Mouse (Mus musculus): ENCODE data around the gene Egf. TPM values are rescaled to one million over a fixed set of nuclear protein-coding genes. Genes with fewer than 3 reads are reported as not detected.

Egf gene
- total and polyA plus RNA-seq, 3 experiments, result 1.3 to 5.4 (median 3.1) TPM

GRCm38 (mm10) chr3:129687429-129687828 lies 67.7 kb downstream of the Egf start:
- Histone ChIP-seq H3K27ac (no peak overlapping the region), H3K27me3 (ENCODE audit: control insufficient read depth, insufficient read depth, low read length) (no peaks in the 10 kb centered on the region), H3K9ac (ENCODE audit: low read depth, low read length) (no peak overlapping the region), H3K79me2 (replicated peaks; ENCODE audit: control insufficient read depth, insufficient read depth, low read length) (no peaks in the 10 kb centered on the region), H3K4me1 (ENCODE audit: control insufficient read depth, insufficient read depth, low read length) (no peaks in the 10 kb centered on the region), H3K4me3 (no peak overlapping the region), H3K36me3 (ENCODE audit: control insufficient read depth, insufficient read depth, low read length) (no peaks in the 10 kb centered on the region)
- 72% methylated on average over 5 of the region's 5 CpGs for WGBS
- TF ChIP-seq CTCF (IDR thresholded peaks at IDR 0.05) (no peak), POLR2A (IDR thresholded peaks at IDR 0.05; ENCODE audit: insufficient read depth, low read depth, low read length) (no peak), EP300 (IDR thresholded peaks at IDR 0.05; ENCODE audit: insufficient read depth, low read depth, low read length) (no peak)
- DNase-seq, result no peak
- intact Hi-C loops (cut with DNase I), result loop anchor here (1.0 to 5.0 kb wide), 3 partner anchors 167 to 383 kb away; no protein-coding TSS in a partner anchor

- peak in 1 of 2 experiments; percentile 16 for DNase-seq
- H3K4me3 ChIP-seq, result no peak overlapping the region
- H3K79me2 ChIP-seq (replicated peaks; ENCODE audit: control insufficient read depth, insufficient read depth, low read length), result no peaks in the 10 kb centered on the region
- intact Hi-C loops (cut with DNase I), result loop anchor here (1.0 to 5.0 kb wide), 3 partner anchors 166 to 383 kb away; no protein-coding TSS in a partner anchor
- no peak overlapping the region for H3K27ac ChIP-seq
- H3K27me3 ChIP-seq (ENCODE audit: control insufficient read depth, insufficient read depth, low read length), result no peaks in the 10 kb centered on the region
- no peak overlapping the region for H3K9ac ChIP-seq (ENCODE audit: low read depth, low read length)
- WGBS, result 55% methylated on average over 8 of the region's 8 CpGs
- no peaks in the 10 kb centered on the region for H3K4me1 ChIP-seq (ENCODE audit: control insufficient read depth, insufficient read depth, low read length)
- no peaks in the 10 kb centered on the region for H3K36me3 ChIP-seq (ENCODE audit: control insufficient read depth, insufficient read depth, low read length)
- TF ChIP-seq POLR2A (IDR thresholded peaks at IDR 0.05; ENCODE audit: insufficient read depth, low read depth, low read length) (no peak), EP300 (IDR thresholded peaks at IDR 0.05; ENCODE audit: insufficient read depth, low read depth, low read length) (no peak), CTCF (IDR thresholded peaks at IDR 0.05) (peak; percentile 83)
These were observed 68.3 kb downstream of the Egf start for GRCm38 (mm10) chr3:129686698-129687333.

- Histone ChIP-seq H3K36me3 (ENCODE audit: control insufficient read depth, insufficient read depth, low read length) (no peaks in the 10 kb centered on the region), H3K4me3 (no peak overlapping the region), H3K79me2 (replicated peaks; ENCODE audit: control insufficient read depth, insufficient read depth, low read length) (no peaks in the 10 kb centered on the region), H3K4me1 (ENCODE audit: control insufficient read depth, insufficient read depth, low read length) (no peaks in the 10 kb centered on the region), H3K27ac (no peak overlapping the region), H3K9ac (ENCODE audit: low read depth, low read length) (no peak overlapping the region), H3K27me3 (ENCODE audit: control insufficient read depth, insufficient read depth, low read length) (no peaks in the 10 kb centered on the region)
- DNase-seq, result no peak
- TF ChIP-seq CTCF (IDR thresholded peaks at IDR 0.05), result no peak
- no peak for TF ChIP-seq EP300 (IDR thresholded peaks at IDR 0.05; ENCODE audit: insufficient read depth, low read depth, low read length)
- TF ChIP-seq POLR2A (IDR thresholded peaks at IDR 0.05; ENCODE audit: insufficient read depth, low read depth, low read length), result no peak
- intact Hi-C loops (cut with DNase I), result loop anchor here (2.0 to 5.0 kb wide), 2 partner anchors 165 to 264 kb away; no protein-coding TSS in a partner anchor
- WGBS, result 85% methylated on average over 12 of the region's 12 CpGs
These were observed 68.9 kb downstream of the Egf start for GRCm38 (mm10) chr3:129686196-129686595.

GRCm38 (mm10) chr3:129683060-129683679 lies 71.9 kb downstream of the Egf start:
- no peak for DNase-seq
- intact Hi-C loops (cut with DNase I), result loop anchor here (5.0 kb wide), 1 partner anchor 151 kb away; the partner anchor contains the start of gene Elovl6
- WGBS, result 59% methylated on average over 10 of the region's 10 CpGs

GRCm38 (mm10) chr3:129682389-129682788 lies 72.7 kb downstream of the Egf start:
- no peak for TF ChIP-seq POLR2A (IDR thresholded peaks at IDR 0.05; ENCODE audit: insufficient read depth, low read depth, low read length)
- TF ChIP-seq EP300 (IDR thresholded peaks at IDR 0.05; ENCODE audit: insufficient read depth, low read depth, low read length), result no peak
- TF ChIP-seq CTCF (IDR thresholded peaks at IDR 0.05), result no peak
- intact Hi-C loops (cut with DNase I), result loop anchor here (5.0 kb wide), 1 partner anchor 150 kb away; the partner anchor contains the start of gene Elovl6
- DNase-seq, result peak; percentile 18 to 29
- WGBS, result 77% methylated on average over 10 of the region's 10 CpGs
- Histone ChIP-seq H3K36me3 (ENCODE audit: control insufficient read depth, insufficient read depth, low read length) (no peaks in the 10 kb centered on the region), H3K9ac (ENCODE audit: low read depth, low read length) (no peak overlapping the region), H3K27ac (no peak overlapping the region), H3K27me3 (ENCODE audit: control insufficient read depth, insufficient read depth, low read length) (no peaks in the 10 kb centered on the region), H3K4me1 (ENCODE audit: control insufficient read depth, insufficient read depth, low read length) (no peaks in the 10 kb centered on the region), H3K79me2 (replicated peaks; ENCODE audit: control insufficient read depth, insufficient read depth, low read length) (no peaks in the 10 kb centered on the region), H3K4me3 (no peak overlapping the region)

More at GRCm38 (mm10) chr3:129683060-129683679, 71.9 kb downstream of the Egf start:
- no peak overlapping the region for H3K27ac ChIP-seq
- no peaks in the 10 kb centered on the region for H3K4me1 ChIP-seq (ENCODE audit: control insufficient read depth, insufficient read depth, low read length)
- H3K4me3 ChIP-seq, result no peak overlapping the region
- no peaks in the 10 kb centered on the region for H3K36me3 ChIP-seq (ENCODE audit: control insufficient read depth, insufficient read depth, low read length)
- TF ChIP-seq CTCF (IDR thresholded peaks at IDR 0.05), result peak; percentile 51
- no peak for TF ChIP-seq EP300 (IDR thresholded peaks at IDR 0.05; ENCODE audit: insufficient read depth, low read depth, low read length)
- no peak for TF ChIP-seq POLR2A (IDR thresholded peaks at IDR 0.05; ENCODE audit: insufficient read depth, low read depth, low read length)
- H3K9ac ChIP-seq (ENCODE audit: low read depth, low read length), result no peak overlapping the region
- H3K27me3 ChIP-seq (ENCODE audit: control insufficient read depth, insufficient read depth, low read length), result no peaks in the 10 kb centered on the region
- H3K79me2 ChIP-seq (replicated peaks; ENCODE audit: control insufficient read depth, insufficient read depth, low read length), result no peaks in the 10 kb centered on the region

- no peak for DNase-seq
- no peak overlapping the region for H3K9ac ChIP-seq (ENCODE audit: low read depth, low read length)
- no peak overlapping the region for H3K27ac ChIP-seq
- TF ChIP-seq CTCF (IDR thresholded peaks at IDR 0.05), result no peak
- no peaks in the 10 kb centered on the region for H3K79me2 ChIP-seq (replicated peaks; ENCODE audit: control insufficient read depth, insufficient read depth, low read length)
- no peaks in the 10 kb centered on the region for H3K4me1 ChIP-seq (ENCODE audit: control insufficient read depth, insufficient read depth, low read length)
- H3K4me3 ChIP-seq, result no peak overlapping the region
- H3K27me3 ChIP-seq (ENCODE audit: control insufficient read depth, insufficient read depth, low read length), result no peaks in the 10 kb centered on the region
- intact Hi-C loops (cut with DNase I), result loop anchor here (5.0 kb wide), 1 partner anchor 150 kb away; the partner anchor contains the start of gene Elovl6
- WGBS, result 79% methylated on average over 4 of the region's 4 CpGs
- no peaks in the 10 kb centered on the region for H3K36me3 ChIP-seq (ENCODE audit: control insufficient read depth, insufficient read depth, low read length)
These were observed 73.3 kb downstream of the Egf start for GRCm38 (mm10) chr3:129681841-129682240.

All from heart, adult 2 months (tissue).